Mouse (Mus musculus): ENCODE measurements around the gene Sqstm1. TPM values are rescaled to one million over a fixed set of nuclear protein-coding genes. Genes with fewer than 3 reads are reported as not detected.
A peak's percentile ranks its signal among the peaks of the same experiment; 100 is the strongest.
"Not testable (repeated sequence)": the region's sequence is repeated elsewhere in the genome, so short reads cannot be mapped to it uniquely, and the experiment has no call there.

The Sqstm1 gene
- total RNA-seq, 2 experiments from 2014 or later: 42.7 to 207 TPM

GRCm38 (mm10) chr11:50177111-50177510 is 33.5 kb downstream of the Sqstm1 start:
- ATAC-seq (replicated peaks; ENCODE audit: poor library complexity): no peak

- ATAC-seq (replicated peaks; ENCODE audit: poor library complexity): no peak
Observed at GRCm38 (mm10) chr11:50176351-50176750, 34.3 kb downstream of the Sqstm1 start.

GRCm38 (mm10) chr11:50174730-50175187 is 35.9 kb downstream of the Sqstm1 start:
- ATAC-seq (replicated peaks; ENCODE audit: poor library complexity): peak; percentile 99

GRCm38 (mm10) chr11:50174111-50174729 is 36.4 kb downstream of the Sqstm1 start, which contains the start of gene Mrnip:
Gene Mrnip, plus strand, starts transcription at chr11:50174444.
- not testable (repeated sequence) for ATAC-seq (replicated peaks; ENCODE audit: poor library complexity)

GRCm38 (mm10) chr11:50168352-50168751 is 42.3 kb downstream of the Sqstm1 start:
- no peak for ATAC-seq (replicated peaks; ENCODE audit: poor library complexity)

GRCm38 (mm10) chr11:50162338-50163050 is 48.1 kb downstream of the Sqstm1 start:
- ATAC-seq (replicated peaks; ENCODE audit: poor library complexity): peak; percentile 67

GRCm38 (mm10) chr11:50161578-50162304 is 48.9 kb downstream of the Sqstm1 start:
- ATAC-seq (replicated peaks; ENCODE audit: poor library complexity): peak; percentile 91

- no peak for ATAC-seq (replicated peaks; ENCODE audit: poor library complexity)
Observed at GRCm38 (mm10) chr11:50159347-50159746, 51.3 kb downstream of the Sqstm1 start.

- no peak for ATAC-seq (replicated peaks; ENCODE audit: poor library complexity)
Observed at GRCm38 (mm10) chr11:50158346-50158745, 52.3 kb downstream of the Sqstm1 start.

GRCm38 (mm10) chr11:50156725-50157258 is 53.8 kb downstream of the Sqstm1 start:
- no peak for ATAC-seq (replicated peaks; ENCODE audit: poor library complexity)

GRCm38 (mm10) chr11:50155785-50156184 is 54.8 kb downstream of the Sqstm1 start:
- ATAC-seq (replicated peaks; ENCODE audit: poor library complexity): no peak

- ATAC-seq (replicated peaks; ENCODE audit: poor library complexity): no peak
Observed at GRCm38 (mm10) chr11:50154777-50155520, 55.7 kb downstream of the Sqstm1 start.

GRCm38 (mm10) chr11:50154166-50154565 is 56.5 kb downstream of the Sqstm1 start:
- 0 out of 2 replicates have a peak, but pooled peaks have one; percentile 23 for ATAC-seq (replicated peaks; ENCODE audit: poor library complexity)

GRCm38 (mm10) chr11:50151374-50151773 is 59.3 kb downstream of the Sqstm1 start:
- no peak for ATAC-seq (replicated peaks; ENCODE audit: poor library complexity)

GRCm38 (mm10) chr11:50149603-50150150 is 61.0 kb downstream of the Sqstm1 start:
- ATAC-seq (replicated peaks; ENCODE audit: poor library complexity): peak; percentile 24; the same call in 1 of the 2 replicates

Other genes starting within 250 kb of the Sqstm1 start
- gene Rnf130, start 185.5 kb downstream of the Sqstm1 start, total RNA-seq (2015): 256 and 262 TPM in 2 replicates
- 224 and 237 TPM in 2 replicates for gene Rnf130, start 185.5 kb downstream of the Sqstm1 start, total RNA-seq (2017)
- 38.6 and 41.5 TPM in 2 replicates for gene Tbc1d9b, start 79.4 kb downstream of the Sqstm1 start, total RNA-seq (2015)
- gene Tbc1d9b, start 79.4 kb downstream of the Sqstm1 start, total RNA-seq (2017): 78.6 and 91.2 TPM in 2 replicates
- gene Mrnip, start 36.4 kb downstream of the Sqstm1 start, total RNA-seq (2015): 18.8 and 20.0 TPM in 2 replicates
- 14.6 and 16.5 TPM in 2 replicates for gene Mrnip, start 36.4 kb downstream of the Sqstm1 start, total RNA-seq (2017)
- gene Mgat4b, start 63 bp upstream of the Sqstm1 start, total RNA-seq (2015): 17.4 and 18.9 TPM in 2 replicates
- gene Mgat4b, start 63 bp upstream of the Sqstm1 start, total RNA-seq (2017): 10.8 and 16.2 TPM in 2 replicates
- 0.74 and 1.1 TPM in 2 replicates for gene Ltc4s, start 27.8 kb upstream of the Sqstm1 start, total RNA-seq (2015)
- gene Ltc4s, start 27.8 kb upstream of the Sqstm1 start, total RNA-seq (2017): 1.4 TPM in 1 of 2 replicates, not detected in the other
- gene Maml1, start 81.5 kb upstream of the Sqstm1 start, total RNA-seq (2015): 14.2 and 15.9 TPM in 2 replicates
- gene Maml1, start 81.5 kb upstream of the Sqstm1 start, total RNA-seq (2017): 4.1 and 4.2 TPM in 2 replicates
- 500 and 518 TPM in 2 replicates for gene Canx, start 114.8 kb upstream of the Sqstm1 start, total RNA-seq (2015)
- 1,173 and 1,480 TPM in 2 replicates for gene Canx, start 114.8 kb upstream of the Sqstm1 start, total RNA-seq (2017)
- not detected in 2 replicates for gene Cby3, start 143.6 kb upstream of the Sqstm1 start, total RNA-seq (2015)
- gene Cby3, start 143.6 kb upstream of the Sqstm1 start, total RNA-seq (2017): 0.29 TPM in 1 of 2 replicates, not detected in the other
- gene Hnrnph1, start 166.2 kb upstream of the Sqstm1 start, total RNA-seq (2015): 748 and 912 TPM in 2 replicates
- 703 and 864 TPM in 2 replicates for gene Hnrnph1, start 166.2 kb upstream of the Sqstm1 start, total RNA-seq (2017)
- gene Rufy1, start 220.3 kb upstream of the Sqstm1 start, total RNA-seq (2015): 29.5 and 38.1 TPM in 2 replicates
- gene Rufy1, start 220.3 kb upstream of the Sqstm1 start, total RNA-seq (2017): 42.5 and 48.5 TPM in 2 replicates